Mouse (Mus musculus): ENCODE data around the gene March7.

DNA sequence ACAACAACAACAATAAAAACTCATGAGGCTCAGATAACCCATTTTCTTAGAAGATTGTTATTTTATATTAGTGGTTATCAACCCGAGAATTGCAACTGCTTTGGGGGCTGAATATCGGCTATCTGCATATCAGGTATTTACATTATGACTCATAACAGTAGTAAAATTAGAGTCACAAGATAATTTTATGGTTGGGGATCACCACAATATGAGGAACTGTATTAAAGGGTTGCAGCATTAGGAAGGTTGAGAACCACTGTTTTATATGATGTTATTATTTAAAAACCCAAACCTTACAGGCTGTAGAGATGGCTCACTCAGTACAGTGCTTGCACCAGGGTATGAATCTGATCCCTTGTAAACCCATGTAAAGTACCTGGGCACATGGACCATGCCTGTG lies 89.6 kb downstream of the March7 start:
- no peak for TF ChIP-seq POLR2A (IDR thresholded peaks at IDR 0.05; ENCODE audit: extremely low read depth, insufficient read depth, low read length)
- no peak for TF ChIP-seq CTCF (IDR thresholded peaks at IDR 0.05; ENCODE audit: extremely low read depth, insufficient read depth, low read length)

Data from cortical plate, adult 2 months (tissue).